Mouse (Mus musculus) embryonic fibroblast, embryonic 13.5 days (primary cell): ENCODE results near the gene Ascc3. TPM values are rescaled to one million over a fixed set of nuclear protein-coding genes. Genes with fewer than 3 reads are reported as not detected.

ENCODE experiments used
- H3K27ac ChIP-seq: 2 replicates; pipeline ENCODE4 v1.5.1; 2012; ENCODE audit warnings: low read length, control low read depth, inconsistent platforms; ENCODE audit not compliant: insufficient read depth
- H3K4me1 ChIP-seq: 2 replicates; pipeline ENCODE4 v1.6.1; 2011; ENCODE audit warnings: low read length; ENCODE audit not compliant: control insufficient read depth, insufficient read depth
- H3K4me3 ChIP-seq: 2 replicates; pipeline ENCODE4 v1.5.1; 2011; ENCODE audit warnings: mild to moderate bottlenecking, control low read depth, low read length; ENCODE audit not compliant: insufficient read depth
- CTCF ChIP-seq: IDR thresholded peaks from 2 replicates; pipeline ENCODE4 v1.5.1; 2011; ENCODE audit warnings: mild to moderate bottlenecking, control low read depth, low read length, moderate library complexity, borderline replicate concordance; ENCODE audit not compliant: insufficient read depth
- POLR2A ChIP-seq: IDR thresholded peaks from 2 replicates; pipeline ENCODE4 v1.6.1; 2011; ENCODE audit warnings: low read depth, mild to moderate bottlenecking, control low read depth, low read length, moderate library complexity
- polyA plus RNA-seq: library from polyadenylated mRNA; stranded (reverse); fragments of >200 nt; gene quantifications from 2 replicates; pipeline ENCODE4 v1.2.4, GENCODE M21; 2011; ENCODE audit warnings: low read depth; ENCODE audit not compliant: missing spikeins, insufficient read length

Ascc3 gene
- polyA plus RNA-seq, 1 experiment: 61.1 TPM

DNA sequence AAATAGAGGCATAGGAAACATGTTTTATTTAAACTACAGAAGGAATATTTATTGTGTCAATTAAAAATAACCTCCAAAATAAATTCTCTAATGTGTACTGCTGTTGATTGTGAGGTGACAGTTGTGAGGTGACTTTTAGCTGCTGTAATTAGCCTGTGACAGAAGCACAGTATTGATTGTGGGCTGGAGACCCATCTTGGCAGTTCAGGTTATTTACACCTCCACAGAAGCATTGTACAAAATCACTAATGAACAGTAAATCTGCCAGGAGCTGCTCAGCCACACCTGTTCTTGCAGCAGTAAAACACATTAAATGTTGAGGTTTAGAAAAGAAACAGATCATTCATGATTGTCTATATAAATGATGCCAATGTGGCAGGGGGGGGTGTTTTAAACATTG, 141.0 kb downstream of the Ascc3 start:
- no peaks in the 10 kb centered on the region for H3K4me1 ChIP-seq
- no peak overlapping the region for H3K4me3 ChIP-seq
- TF ChIP-seq CTCF (no peak), POLR2A (no peak)
- H3K27ac ChIP-seq: no peak overlapping the region

GRCm38 (mm10) chr10:50762069-50762468, 169.6 kb downstream of the Ascc3 start:
- Histone ChIP-seq H3K4me1 (no peaks in the 10 kb centered on the region), H3K4me3 (no peak overlapping the region), H3K27ac (no peak overlapping the region)
- TF ChIP-seq POLR2A (no peak), CTCF (no peak)

DNA sequence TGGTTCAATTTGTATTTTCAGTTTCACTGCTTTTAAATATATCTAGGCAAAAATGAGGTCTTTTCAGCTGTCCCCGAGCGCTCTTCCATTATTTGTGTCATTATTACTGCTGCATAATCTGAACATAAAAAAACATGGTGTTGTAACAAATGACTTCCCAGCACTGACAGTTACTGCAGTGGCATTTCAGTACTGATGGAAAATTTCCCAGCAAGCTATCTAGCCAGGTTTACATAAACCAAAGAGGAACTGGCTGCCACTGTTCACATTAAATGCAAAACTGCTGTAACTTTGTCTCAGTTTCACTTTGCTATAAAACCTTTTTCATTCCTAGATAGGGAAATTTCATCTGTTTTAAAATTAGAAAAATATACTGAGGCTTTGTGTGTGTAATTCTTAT, 170.5 kb downstream of the Ascc3 start:
- H3K27ac ChIP-seq: no peak overlapping the region
- H3K4me3 ChIP-seq: no peak overlapping the region
- H3K4me1 ChIP-seq: no peaks in the 10 kb centered on the region
- TF ChIP-seq POLR2A: no peak
- TF ChIP-seq CTCF: no peak

DNA sequence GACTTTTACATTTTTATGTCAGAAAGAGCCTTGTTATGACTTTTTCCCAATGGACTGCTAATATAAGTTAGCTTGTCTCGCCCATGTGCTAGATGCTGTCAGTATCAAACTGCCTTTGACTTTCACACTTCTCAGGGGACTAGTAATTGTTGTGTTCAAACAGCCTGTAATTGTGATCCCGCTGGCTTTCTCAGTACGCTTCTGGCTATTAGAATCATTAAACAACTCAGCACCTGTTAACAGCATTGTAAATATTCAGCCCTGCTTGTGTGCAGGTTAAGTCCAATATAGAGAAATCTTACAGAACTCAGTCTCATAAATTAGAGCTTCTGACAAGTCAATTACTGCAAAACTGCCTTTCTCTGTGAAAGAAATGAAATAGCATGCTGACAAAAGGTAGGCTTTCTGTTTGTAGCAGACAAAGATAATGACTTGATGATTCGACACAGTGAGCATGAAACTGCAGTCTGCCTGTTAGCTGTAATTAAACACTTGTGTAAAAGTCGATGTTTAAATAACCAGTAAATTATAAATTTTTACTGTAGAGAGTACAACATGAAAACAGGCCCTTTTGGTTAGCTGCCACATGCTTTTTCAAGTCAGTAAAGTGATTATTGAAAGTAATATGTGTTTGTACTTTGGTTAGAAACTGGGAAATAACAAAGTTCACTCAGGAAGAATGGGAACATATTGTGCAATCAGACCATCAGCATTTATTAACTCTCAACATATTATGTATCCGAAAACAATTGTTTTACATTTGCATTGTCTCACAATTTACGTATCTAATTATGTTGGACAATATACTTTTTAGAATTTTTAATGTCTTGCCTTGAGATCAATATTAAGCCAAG, 171.2 kb downstream of the Ascc3 start:
- H3K4me1 ChIP-seq: no peaks in the 10 kb centered on the region
- no peak overlapping the region for H3K27ac ChIP-seq
- TF ChIP-seq POLR2A (no peak), CTCF (no peak)
- H3K4me3 ChIP-seq: no peak overlapping the region

GRCm38 (mm10) chr10:50772811-50773210, 180.3 kb downstream of the Ascc3 start:
- Histone ChIP-seq H3K4me3 (no peak overlapping the region), H3K4me1 (no peaks in the 10 kb centered on the region), H3K27ac (no peak overlapping the region)
- TF ChIP-seq POLR2A: no peak
- TF ChIP-seq CTCF: no peak

DNA sequence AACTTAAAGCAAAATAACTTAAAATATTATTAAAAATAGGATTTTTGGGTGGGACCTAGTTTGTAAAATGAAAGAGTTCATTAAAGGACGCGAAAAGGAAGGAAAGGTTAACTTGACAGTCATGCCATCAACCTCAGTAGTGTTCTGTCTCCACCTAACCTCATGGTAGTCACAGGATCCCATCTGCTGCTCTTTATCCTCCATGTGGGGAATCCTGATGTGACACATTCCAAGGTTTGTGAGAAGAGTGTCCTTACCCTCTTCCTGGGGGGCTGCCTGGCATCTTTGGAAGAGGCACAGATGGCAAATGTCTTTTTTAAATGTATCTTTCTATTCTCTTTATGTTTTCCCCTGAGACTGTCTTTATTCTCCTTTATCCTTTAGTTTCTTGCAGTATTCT, 181.4 kb downstream of the Ascc3 start:
- Histone ChIP-seq H3K4me3 (no peak overlapping the region), H3K4me1 (no peaks in the 10 kb centered on the region), H3K27ac (no peak overlapping the region)
- no peak for TF ChIP-seq CTCF
- TF ChIP-seq POLR2A: no peak

GRCm38 (mm10) chr10:50792840-50793239, 200.4 kb downstream of the Ascc3 start:
- H3K4me1 ChIP-seq: no peaks in the 10 kb centered on the region
- H3K4me3 ChIP-seq: no peak overlapping the region
- no peak for TF ChIP-seq POLR2A
- no peak for TF ChIP-seq CTCF
- no peak overlapping the region for H3K27ac ChIP-seq

- H3K27ac ChIP-seq: no peak overlapping the region
- no peaks in the 10 kb centered on the region for H3K4me1 ChIP-seq
- no peak overlapping the region for H3K4me3 ChIP-seq
- no peak for TF ChIP-seq POLR2A
- TF ChIP-seq CTCF: no peak
Measured at GRCm38 (mm10) chr10:50801594-50801993, 209.1 kb downstream of the Ascc3 start.

- Histone ChIP-seq H3K4me3 (no peak overlapping the region), H3K4me1 (no peaks in the 10 kb centered on the region), H3K27ac (no peak overlapping the region)
- TF ChIP-seq CTCF (no peak), POLR2A (no peak)
Measured at GRCm38 (mm10) chr10:50802380-50802779, 209.9 kb downstream of the Ascc3 start.

- Histone ChIP-seq H3K4me1 (no peaks in the 10 kb centered on the region), H3K4me3 (no peak overlapping the region), H3K27ac (no peak overlapping the region)
- TF ChIP-seq CTCF (no peak), POLR2A (no peak)
Measured at GRCm38 (mm10) chr10:50806166-50806565, 213.7 kb downstream of the Ascc3 start.

DNA sequence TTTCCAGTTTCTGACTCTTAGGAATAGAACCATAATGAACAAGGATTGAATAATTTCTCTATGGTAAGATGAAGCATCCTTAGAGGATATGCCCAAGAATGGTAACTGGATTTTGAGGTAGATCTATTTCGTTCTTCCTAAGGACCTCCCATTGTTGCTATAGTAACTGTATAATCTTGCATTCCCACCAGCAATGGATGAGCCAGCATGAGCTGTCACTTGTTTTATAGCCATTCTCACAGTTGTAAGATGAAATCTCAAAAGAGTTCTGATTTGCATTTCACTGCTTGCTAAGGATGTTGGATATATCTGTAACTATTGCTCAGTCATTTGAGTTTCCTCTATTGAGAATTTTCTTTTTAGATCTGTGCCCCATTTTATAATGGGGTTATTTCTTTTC, 229.9 kb downstream of the Ascc3 start:
- H3K4me1 ChIP-seq: no peaks in the 10 kb centered on the region
- TF ChIP-seq POLR2A (no peak), CTCF (no peak)
- H3K4me3 ChIP-seq: no peak overlapping the region
- no peak overlapping the region for H3K27ac ChIP-seq
